Mouse (Mus musculus): Measurements from ENCODE around the gene Senp6. TPM values are rescaled to one million over a fixed set of nuclear protein-coding genes. Genes with fewer than 3 reads are reported as not detected.

Gene Senp6
- total RNA-seq, 2 experiments from 2014 or later = 64.3 to 65.3 TPM

DNA sequence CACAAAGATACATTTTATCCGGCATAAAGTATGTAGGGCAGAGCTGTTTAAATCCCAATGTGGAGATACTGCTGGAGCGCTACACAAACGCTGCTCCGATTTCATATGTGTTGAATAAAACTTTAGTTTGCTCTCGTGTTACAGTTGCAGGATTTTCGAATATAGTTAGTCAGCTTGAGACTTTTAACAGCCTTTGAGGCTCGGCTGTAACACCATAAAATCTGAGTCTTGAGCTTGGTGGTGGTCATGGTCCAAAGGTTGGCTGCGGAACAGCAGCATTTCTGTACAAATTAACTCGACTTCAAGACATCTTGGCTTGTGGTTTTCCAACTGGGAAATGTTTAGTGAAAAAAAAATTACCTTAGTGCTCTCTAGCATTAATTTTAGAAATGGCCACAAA lies 99.0 kb downstream of the Senp6 start:
- no peak for DNase-seq (ENCODE audit: low spot score)
- intact Hi-C loops (cut with DNase I) = loop anchor here (5.0 kb wide), 1 partner anchor 97 kb away; no protein-coding TSS in a partner anchor

DNA sequence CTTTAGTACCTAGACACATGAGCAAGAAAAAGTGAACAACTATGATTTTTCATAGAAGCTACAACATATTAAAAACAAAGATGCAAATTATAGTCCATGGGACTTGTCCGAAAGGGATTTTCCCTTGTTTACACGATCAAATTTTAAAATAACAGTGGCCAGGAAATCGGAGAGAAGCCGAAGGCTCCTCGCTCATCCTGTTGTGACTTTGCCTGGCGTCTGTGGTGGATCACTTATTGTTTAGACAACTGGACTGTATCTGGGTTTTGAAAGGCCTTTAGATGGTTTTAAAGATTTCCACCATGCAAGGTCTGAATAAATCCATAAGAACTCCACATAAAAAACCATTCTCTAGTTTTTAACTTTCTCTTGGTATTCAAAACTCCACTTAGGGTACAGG lies 99.7 kb downstream of the Senp6 start:
- no peak for DNase-seq (ENCODE audit: low spot score)
- intact Hi-C loops (cut with DNase I) = loop anchor here (5.0 kb wide), 1 partner anchor 96 kb away; no protein-coding TSS in a partner anchor

GRCm38 (mm10) chr9:80167089-80167488 lies 100.4 kb downstream of the Senp6 start:
- DNase-seq (ENCODE audit: low spot score) = no peak
- intact Hi-C loops (cut with DNase I) = loop anchor here (5.0 kb wide), 1 partner anchor 95 kb away; no protein-coding TSS in a partner anchor

GRCm38 (mm10) chr9:80169551-80169950 lies 102.8 kb downstream of the Senp6 start:
- DNase-seq (ENCODE audit: low spot score) = no peak
- intact Hi-C loops (cut with DNase I) = loop anchor here (5.0 kb wide), 1 partner anchor 93 kb away; no protein-coding TSS in a partner anchor

GRCm38 (mm10) chr9:80171241-80171640 lies 104.5 kb downstream of the Senp6 start:
- DNase-seq (ENCODE audit: low spot score) = no peak
- intact Hi-C loops (cut with DNase I) = loop anchor here (5.0 kb wide), 1 partner anchor 46 kb away; no protein-coding TSS in a partner anchor

- no peak for DNase-seq (ENCODE audit: low spot score)
- intact Hi-C loops (cut with DNase I) = loop anchor here (5.0 kb wide), 1 partner anchor 45 kb away; no protein-coding TSS in a partner anchor
Observed at GRCm38 (mm10) chr9:80172396-80173222, 105.9 kb downstream of the Senp6 start.

GRCm38 (mm10) chr9:80173629-80174028 lies 106.9 kb downstream of the Senp6 start:
- peak; percentile 39 for DNase-seq (ENCODE audit: low spot score)
- intact Hi-C loops (cut with DNase I) = loop anchor here (5.0 kb wide), 1 partner anchor 44 kb away; no protein-coding TSS in a partner anchor

DNA sequence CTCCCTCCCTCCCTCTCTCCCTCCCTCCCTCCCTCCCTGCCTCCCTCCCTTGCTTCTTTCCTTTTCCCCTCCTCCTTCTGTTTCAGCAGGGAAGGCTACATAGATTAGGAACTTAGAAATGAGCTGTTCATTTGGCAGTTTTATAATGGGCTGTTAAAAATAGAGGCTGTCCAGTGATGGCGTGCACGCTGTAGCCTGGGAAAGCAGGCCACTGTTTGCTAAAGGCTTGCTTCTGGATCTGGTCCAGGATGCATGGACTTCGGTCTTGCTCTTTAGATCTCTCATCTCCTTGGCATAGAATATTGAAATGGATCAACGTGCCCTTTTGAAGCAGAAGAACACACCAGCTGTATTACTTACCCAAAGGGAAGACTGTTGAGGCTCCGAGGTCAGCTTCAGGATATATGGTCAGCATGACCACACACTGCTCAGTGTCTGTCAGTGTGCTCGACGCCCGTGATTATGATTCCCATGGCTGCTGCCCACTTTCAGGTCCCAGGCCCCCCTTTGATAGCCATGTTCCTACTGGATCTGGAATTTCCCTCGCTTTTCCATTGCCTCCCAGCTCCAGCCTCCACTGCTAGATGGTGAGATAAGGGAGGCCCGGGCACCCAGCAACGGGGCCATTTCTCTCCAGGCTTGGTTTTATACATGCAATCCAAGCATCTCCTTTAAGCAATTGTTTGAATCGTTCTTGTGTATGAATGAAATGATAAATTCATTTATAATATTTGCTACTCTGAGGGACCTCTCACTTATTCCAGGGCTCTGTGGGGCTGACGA lies 110.2 kb downstream of the Senp6 start:
- intact Hi-C loops (cut with DNase I) = no loop called here
- no peak for DNase-seq (ENCODE audit: low spot score)

GRCm38 (mm10) chr9:80178670-80179069 lies 112.0 kb downstream of the Senp6 start:
- intact Hi-C loops (cut with DNase I) = no loop called here
- no peak for DNase-seq (ENCODE audit: low spot score)

DNA sequence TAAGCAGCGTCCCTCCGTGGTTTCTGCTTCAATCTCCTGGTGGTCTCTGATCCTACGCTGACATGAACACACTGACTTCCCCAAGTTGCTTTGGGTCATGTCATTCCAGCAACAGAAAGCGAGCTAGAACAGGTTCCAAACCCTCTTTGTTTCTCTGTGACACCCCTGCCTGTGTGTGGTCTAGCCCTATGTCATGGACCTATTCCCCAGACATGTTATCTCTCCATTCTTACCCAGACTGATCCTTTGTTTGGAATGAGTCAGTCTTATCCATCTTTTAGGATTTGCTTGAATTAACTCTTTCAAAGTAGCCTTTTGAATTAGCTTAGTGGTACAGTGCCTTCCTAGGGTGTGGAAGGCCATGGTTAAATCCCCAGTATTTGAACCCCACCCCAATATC lies 113.0 kb downstream of the Senp6 start:
- DNase-seq (ENCODE audit: low spot score) = no peak

DNA sequence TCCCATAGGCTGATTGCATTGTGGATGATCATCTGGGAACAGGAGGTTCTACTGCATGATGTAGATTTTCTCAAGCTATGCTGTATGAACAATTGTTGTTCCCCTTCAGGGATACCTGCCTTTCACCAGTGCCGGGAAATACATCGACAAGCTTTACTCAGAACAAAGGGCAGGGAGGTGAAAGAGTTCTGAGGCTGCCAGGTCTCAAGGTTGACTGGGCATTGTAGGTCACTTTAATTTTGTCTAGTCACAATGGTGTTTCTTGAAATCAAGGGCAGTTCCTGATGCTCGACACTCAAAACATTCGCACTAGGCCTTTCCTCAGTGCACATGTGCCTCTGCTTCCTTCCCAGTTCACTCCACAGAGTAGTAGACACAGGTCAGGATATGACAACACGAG lies 114.1 kb downstream of the Senp6 start:
- intact Hi-C loops (cut with DNase I) = no loop called here
- DNase-seq (ENCODE audit: low spot score) = no peak

More for the DNA sequence above, 113.0 kb downstream of the Senp6 start:
- intact Hi-C loops (cut with DNase I) = no loop called here

DNA sequence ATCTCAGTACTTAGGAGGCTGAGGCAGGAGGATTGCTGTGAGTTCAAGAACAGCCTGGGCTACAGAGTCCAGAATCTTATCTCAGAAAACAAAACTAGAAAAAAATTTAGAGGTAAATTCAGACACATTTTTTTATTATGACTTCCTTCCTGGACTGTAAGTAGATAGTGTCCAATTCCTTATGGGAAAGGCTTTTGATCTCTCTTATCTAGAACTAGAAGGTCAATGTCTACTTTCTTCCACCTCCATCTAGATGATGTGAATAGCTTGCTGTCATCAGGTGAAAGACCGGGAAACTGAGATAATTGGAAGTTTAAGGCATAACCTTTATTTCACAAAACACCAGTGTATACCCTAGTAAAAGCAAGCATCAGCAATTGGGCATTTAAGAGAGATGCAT lies 115.0 kb downstream of the Senp6 start:
- no peak for DNase-seq (ENCODE audit: low spot score)
- intact Hi-C loops (cut with DNase I) = no loop called here

DNA sequence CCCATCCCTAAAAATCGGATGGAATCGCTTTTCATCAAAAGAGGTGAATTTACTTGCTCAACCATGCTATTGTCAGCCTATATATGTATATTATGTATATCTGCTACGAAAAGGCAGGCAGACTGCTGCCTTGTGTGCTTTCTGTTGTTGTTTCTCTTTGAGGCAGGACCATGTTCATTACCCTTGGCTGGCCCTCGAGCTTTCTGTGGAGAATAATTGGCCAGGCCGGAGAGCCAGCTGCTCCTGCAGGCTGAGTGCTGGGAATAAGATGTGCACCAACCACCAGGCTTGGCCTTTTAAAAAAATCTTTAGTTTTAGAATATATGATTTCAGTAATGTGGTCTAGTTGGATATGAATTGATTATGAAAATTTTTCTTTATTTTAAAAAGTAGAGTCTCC lies 117.4 kb downstream of the Senp6 start:
- intact Hi-C loops (cut with DNase I) = no loop called here
- no peak for DNase-seq (ENCODE audit: low spot score)

DNA sequence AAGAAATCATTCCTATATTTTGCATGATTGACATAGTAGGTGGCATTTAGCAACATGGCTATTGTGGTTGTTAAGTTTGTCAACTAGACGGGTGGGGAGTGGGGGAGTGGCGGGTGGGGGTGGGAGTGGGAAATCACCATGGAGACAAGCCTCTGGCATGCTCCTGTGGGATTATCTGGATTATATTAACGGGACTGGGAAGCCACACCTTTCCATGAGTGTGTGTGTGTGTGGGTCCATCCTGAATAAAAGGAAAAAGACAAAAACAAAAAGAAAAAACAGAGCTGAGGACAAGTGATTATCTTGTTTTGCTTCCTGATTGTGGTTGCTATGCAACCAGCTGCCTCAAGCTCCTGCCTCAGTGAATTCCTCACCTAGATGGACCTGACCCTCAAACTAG lies 119.0 kb downstream of the Senp6 start:
- intact Hi-C loops (cut with DNase I) = no loop called here
- DNase-seq (ENCODE audit: low spot score) = no peak

DNA sequence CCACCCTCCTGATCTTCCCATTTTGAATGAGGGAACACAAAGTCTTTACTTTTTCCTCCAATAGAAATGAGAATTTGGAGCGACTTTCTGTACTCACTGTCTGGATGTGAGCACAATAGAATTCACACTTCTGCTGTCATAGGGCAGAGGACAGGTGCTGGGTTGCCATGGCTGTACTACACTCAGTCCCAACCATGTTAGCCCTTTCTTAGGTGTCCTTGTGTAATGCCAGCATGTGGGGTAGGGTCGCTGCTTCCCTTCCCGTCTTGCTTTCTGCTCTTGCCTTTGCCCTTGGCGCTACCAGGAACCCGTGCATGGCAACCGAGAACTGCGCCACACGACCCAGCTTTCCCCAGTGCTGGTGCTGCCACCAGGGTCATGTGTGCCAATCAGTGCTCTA lies 120.0 kb downstream of the Senp6 start:
- DNase-seq (ENCODE audit: low spot score) = no peak
- intact Hi-C loops (cut with DNase I) = no loop called here

DNA sequence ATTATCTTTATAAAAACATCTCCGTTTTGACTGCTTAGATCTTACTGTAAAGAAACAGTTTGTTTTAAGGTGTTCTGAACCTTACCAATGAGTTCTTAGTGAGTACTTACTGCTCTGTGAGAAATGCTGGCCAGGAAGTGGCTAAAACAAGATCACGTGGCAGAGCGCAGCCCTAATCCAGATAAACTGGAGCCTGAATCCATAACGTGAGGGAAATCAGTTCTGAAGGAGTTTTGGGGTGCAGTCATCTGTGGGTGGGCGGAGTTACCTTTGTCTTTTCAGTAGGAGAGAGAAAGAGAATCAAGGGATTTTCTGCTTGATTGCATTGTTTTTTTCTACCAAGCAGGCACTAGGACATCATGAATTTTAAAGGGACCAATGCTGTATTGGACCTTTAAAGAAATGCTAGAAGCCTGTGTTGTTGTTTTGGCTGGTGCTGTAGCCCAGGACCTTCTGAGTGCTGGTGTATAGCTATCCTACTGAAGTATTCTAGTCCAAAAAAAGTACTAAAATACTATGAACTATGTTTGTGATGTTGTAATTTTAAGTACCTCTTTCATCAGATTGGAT lies 121.7 kb downstream of the Senp6 start:
- intact Hi-C loops (cut with DNase I) = no loop called here
- no peak for DNase-seq (ENCODE audit: low spot score)

- DNase-seq (ENCODE audit: low spot score) = no peak
- intact Hi-C loops (cut with DNase I) = no loop called here
Observed at GRCm38 (mm10) chr9:80191240-80191639, 124.5 kb downstream of the Senp6 start.

DNA sequence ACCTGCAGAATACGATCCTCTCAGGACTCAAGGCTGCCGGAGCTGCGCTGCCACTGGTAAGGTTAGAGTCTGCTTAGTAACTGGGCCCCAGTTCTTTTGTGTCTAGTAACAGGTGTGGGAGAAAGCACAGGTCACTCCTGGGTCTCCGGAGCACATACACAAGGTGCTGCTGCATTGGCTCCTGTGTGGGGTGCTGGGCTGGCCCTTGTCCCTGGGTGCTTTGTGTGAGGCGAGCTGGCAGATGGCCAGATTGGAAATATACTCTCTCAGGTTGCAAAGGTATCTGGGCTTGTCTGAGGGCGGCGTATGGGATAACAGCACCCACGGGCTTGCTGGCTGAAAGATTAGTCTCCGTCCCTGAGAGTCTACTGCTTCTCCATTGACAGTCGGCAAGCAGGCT lies 125.6 kb downstream of the Senp6 start:
- intact Hi-C loops (cut with DNase I) = no loop called here
- no peak for DNase-seq (ENCODE audit: low spot score)

- DNase-seq (ENCODE audit: low spot score) = no peak
- intact Hi-C loops (cut with DNase I) = no loop called here
Observed at GRCm38 (mm10) chr9:80194446-80194845, 127.7 kb downstream of the Senp6 start.
